Mouse (Mus musculus): ENCODE measurements at regions not wholly inside any gene's neighbourhood (a gene's known extent, or its start where the extent isn't known, plus 50 kb on each side); places are given as distances from the start of the nearest gene placed in this dataset.

DNA sequence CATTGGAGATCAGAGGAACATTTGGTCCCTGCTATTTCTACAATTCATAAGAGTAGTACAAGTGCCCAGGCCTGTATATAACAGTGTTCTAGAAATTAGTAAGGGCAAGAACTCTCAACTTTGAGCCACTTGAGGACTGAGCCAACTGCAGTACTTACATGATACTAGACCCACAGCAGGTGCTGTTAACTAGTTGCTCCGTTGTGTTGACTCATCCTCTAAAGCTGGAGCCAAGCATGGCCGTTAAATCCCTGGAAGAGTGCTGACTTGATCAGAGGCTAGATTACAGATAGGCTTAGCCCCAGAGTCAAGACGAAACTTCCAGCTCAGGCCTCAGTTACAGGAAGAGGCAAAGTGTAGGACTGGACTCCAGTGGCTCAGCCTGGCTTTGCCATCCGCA is 107.0 kb upstream of the Ncam1 start:
- TF ChIP-seq CTCF (IDR thresholded peaks at IDR 0.05; ENCODE audit: extremely low read depth, insufficient read length, insufficient replicate concordance, low read depth, low read length) = no peak
- no peak for TF ChIP-seq POLR2A (IDR thresholded peaks at IDR 0.05; ENCODE audit: low read depth, low read length)

Data from small intestine, adult 2 months (tissue).